Mouse (Mus musculus): Measurements from ENCODE around the gene Creb5. TPM values are rescaled to one million over a fixed set of nuclear protein-coding genes. Genes with fewer than 3 reads are reported as not detected.
A peak's percentile ranks its signal among the peaks of the same experiment; 100 is the strongest.

Gene Creb5
- 0.28 and 0.32 TPM in 2 replicates for polyA plus RNA-seq (2015; fragmentation: Nextera tagmentation; extraction: Ambion mirVana)

DNA sequence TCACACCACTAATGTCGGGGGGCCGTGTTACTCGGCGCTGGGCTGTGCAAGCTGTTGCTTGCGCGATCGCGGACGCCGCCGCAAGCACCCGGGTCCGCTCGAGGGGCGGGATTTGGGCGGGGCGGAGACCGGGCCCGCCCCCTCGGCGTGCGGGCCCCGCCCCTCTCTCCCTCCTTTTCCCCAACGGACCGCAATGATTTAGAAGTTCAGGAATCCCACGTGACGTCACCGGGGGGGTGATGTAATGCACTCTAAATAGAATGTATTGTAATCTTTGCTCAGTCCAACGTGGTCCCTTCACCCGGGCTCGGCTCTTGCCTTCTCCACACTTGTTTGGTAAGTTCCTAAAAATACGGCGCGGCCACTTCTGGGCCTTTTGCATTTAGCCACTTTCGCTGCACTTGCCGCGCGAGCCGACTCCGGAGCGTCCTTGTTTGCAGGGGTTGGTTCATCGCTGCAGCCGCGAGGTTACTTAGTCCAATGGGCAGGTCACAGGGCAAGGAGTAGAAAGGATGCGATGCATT is at the start of gene Creb5:
Creb5 (plus strand) TSS at position 233 of the 524 bp plus-strand sequence.
- WGBS (ENCODE audit: insufficient replicate concordance): under 1% methylated on average over 45 of the region's 45 CpGs
- Histone ChIP-seq H3K4me3 (replicated peaks) (peak within 1 kb of the TSS; percentile 46), H3K9ac (no peak within 1 kb of the TSS), H3K36me3 (no peaks in the 10 kb centered on the region), H3K9me3 (replicated peaks) (no peaks in the 10 kb centered on the region), H3K4me2 (peak within 1 kb of the TSS; percentile 65), H3K4me1 (replicated peaks) (peaks cover 12% of the 10 kb centered on the region), H3K27ac (no peak within 1 kb of the TSS), H3K27me3 (peaks cover 84% of the 10 kb centered on the region)
- DNase-seq (peak; percentile 11), ATAC-seq (ENCODE audit: low read depth) (peak; percentile 45; the same call in 1 of the 2 replicates)

- Histone ChIP-seq H3K4me1 (replicated peaks) (no peaks in the 10 kb centered on the region), H3K4me2 (no peak overlapping the region), H3K27ac (no peak overlapping the region), H3K36me3 (no peaks in the 10 kb centered on the region), H3K9ac (no peak overlapping the region), H3K9me3 (replicated peaks) (no peaks in the 10 kb centered on the region), H3K27me3 (no peaks in the 10 kb centered on the region), H3K4me3 (replicated peaks) (no peak overlapping the region)
- DNase-seq (no peak), ATAC-seq (ENCODE audit: low read depth) (no peak)
- WGBS (ENCODE audit: insufficient replicate concordance): 72% methylated on average over 3 of the region's 3 CpGs
These were observed 27.2 kb upstream of the Creb5 start for GRCm38 (mm10) chr6:53259841-53260240.

DNA sequence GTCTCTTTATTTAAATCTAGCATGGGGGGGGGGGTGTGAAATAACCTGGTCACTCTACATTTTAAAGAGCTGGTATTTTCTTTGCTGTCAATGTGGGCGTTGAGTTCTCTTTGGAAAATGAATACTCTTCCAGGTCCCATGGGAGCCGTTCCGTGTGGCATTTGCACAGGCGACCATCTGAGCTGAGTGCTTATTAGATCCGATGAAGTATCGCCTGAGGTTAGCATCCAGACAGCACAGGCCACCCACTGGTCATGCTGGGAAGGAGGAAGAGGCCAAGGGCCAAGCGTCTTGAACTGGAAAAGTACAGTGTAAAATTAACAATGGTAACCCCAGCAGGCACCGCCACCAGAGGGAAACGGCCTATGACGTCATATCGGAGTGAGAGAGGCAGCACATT is 24.7 kb upstream of the Creb5 start:
- no peak overlapping the region for H3K9ac ChIP-seq
- H3K4me3 ChIP-seq (replicated peaks): no peak overlapping the region
- no peaks in the 10 kb centered on the region for H3K4me1 ChIP-seq (replicated peaks)
- ATAC-seq (ENCODE audit: low read depth) (no peak), DNase-seq (no peak)
- no peaks in the 10 kb centered on the region for H3K27me3 ChIP-seq
- H3K4me2 ChIP-seq: no peak overlapping the region
- H3K27ac ChIP-seq: no peak overlapping the region
- 68% methylated on average over 11 of the region's 11 CpGs for WGBS (ENCODE audit: insufficient replicate concordance)
- no peaks in the 10 kb centered on the region for H3K9me3 ChIP-seq (replicated peaks)
- no peaks in the 10 kb centered on the region for H3K36me3 ChIP-seq

- H3K4me1 ChIP-seq (replicated peaks): no peaks in the 10 kb centered on the region
- ATAC-seq (ENCODE audit: low read depth) (no peak), DNase-seq (no peak)
- no peak overlapping the region for H3K4me3 ChIP-seq (replicated peaks)
- no peaks in the 10 kb centered on the region for H3K36me3 ChIP-seq
- H3K9ac ChIP-seq: no peak overlapping the region
- no peak overlapping the region for H3K27ac ChIP-seq
- H3K9me3 ChIP-seq (replicated peaks): no peaks in the 10 kb centered on the region
- 0 out of 2 replicates have a peak, but pooled peaks cover 6% of the 10 kb centered on the region for H3K27me3 ChIP-seq
- WGBS (ENCODE audit: insufficient replicate concordance): 21% methylated on average over 7 of the region's 7 CpGs
- H3K4me2 ChIP-seq: no peak overlapping the region
These were observed 20.0 kb upstream of the Creb5 start for GRCm38 (mm10) chr6:53267036-53267435.

GRCm38 (mm10) chr6:53267732-53268505 is 19.2 kb upstream of the Creb5 start:
- DNase-seq (no peak), ATAC-seq (ENCODE audit: low read depth) (no peak)
- 49% methylated on average over 12 of the region's 12 CpGs for WGBS (ENCODE audit: insufficient replicate concordance)
- no peak overlapping the region for H3K4me2 ChIP-seq
- H3K27ac ChIP-seq: no peak overlapping the region
- no peaks in the 10 kb centered on the region for H3K36me3 ChIP-seq
- no peaks in the 10 kb centered on the region for H3K4me1 ChIP-seq (replicated peaks)
- no peak overlapping the region for H3K9ac ChIP-seq
- H3K27me3 ChIP-seq: 0 out of 2 replicates have a peak, but pooled peaks cover 6% of the 10 kb centered on the region
- no peaks in the 10 kb centered on the region for H3K9me3 ChIP-seq (replicated peaks)
- no peak overlapping the region for H3K4me3 ChIP-seq (replicated peaks)

DNA sequence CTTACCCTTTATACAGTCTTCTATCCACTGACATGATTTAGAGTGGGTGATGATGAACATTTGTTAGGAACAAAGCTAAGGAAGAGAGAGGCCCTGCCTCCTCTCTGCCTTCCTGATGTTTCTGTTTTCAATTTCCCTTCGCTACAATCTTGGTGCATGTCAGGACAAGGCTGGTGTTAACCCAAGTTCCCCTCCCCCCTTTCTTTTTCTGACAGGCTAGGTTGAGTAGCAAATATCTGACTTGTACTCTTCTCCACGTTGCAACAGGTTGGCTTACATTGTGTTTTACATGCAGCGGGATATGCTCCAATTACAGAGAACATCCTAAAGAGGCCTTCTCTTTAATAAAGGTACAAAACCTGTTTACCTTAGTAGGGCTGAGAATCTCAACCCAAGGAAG is 15.9 kb upstream of the Creb5 start:
- DNase-seq (no peak), ATAC-seq (ENCODE audit: low read depth) (no peak)
- no peak overlapping the region for H3K4me3 ChIP-seq (replicated peaks)
- no peak overlapping the region for H3K9ac ChIP-seq
- no peaks in the 10 kb centered on the region for H3K4me1 ChIP-seq (replicated peaks)
- no peaks in the 10 kb centered on the region for H3K9me3 ChIP-seq (replicated peaks)
- H3K27ac ChIP-seq: no peak overlapping the region
- no peak overlapping the region for H3K4me2 ChIP-seq
- no peaks in the 10 kb centered on the region for H3K36me3 ChIP-seq
- 0 out of 2 replicates have a peak, but pooled peaks cover 6% of the 10 kb centered on the region for H3K27me3 ChIP-seq
- 49% methylated on average over 3 of the region's 3 CpGs for WGBS (ENCODE audit: insufficient replicate concordance)

DNA sequence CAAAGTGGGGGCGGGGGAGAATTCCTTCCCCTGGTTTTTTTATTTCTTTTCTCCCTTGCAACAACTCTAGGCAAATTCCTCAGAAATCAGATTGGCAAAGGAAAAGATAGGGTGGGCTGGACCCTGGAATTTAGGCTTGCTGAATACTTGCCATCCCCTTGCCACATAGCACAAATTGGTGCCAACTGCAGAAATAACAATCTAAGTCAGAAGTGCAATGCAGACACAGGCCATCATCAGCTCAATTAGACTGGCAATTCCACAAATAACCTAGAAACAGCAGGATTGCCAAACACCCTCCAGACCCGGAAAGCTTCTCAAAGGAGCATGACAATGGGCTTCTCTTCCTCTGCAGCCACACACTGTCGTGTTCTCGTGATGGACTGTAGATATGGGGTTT is 15.4 kb upstream of the Creb5 start:
- 34% methylated on average over 4 of the region's 4 CpGs for WGBS (ENCODE audit: insufficient replicate concordance)
- no peaks in the 10 kb centered on the region for H3K9me3 ChIP-seq (replicated peaks)
- no peak for ATAC-seq (ENCODE audit: low read depth)

DNA sequence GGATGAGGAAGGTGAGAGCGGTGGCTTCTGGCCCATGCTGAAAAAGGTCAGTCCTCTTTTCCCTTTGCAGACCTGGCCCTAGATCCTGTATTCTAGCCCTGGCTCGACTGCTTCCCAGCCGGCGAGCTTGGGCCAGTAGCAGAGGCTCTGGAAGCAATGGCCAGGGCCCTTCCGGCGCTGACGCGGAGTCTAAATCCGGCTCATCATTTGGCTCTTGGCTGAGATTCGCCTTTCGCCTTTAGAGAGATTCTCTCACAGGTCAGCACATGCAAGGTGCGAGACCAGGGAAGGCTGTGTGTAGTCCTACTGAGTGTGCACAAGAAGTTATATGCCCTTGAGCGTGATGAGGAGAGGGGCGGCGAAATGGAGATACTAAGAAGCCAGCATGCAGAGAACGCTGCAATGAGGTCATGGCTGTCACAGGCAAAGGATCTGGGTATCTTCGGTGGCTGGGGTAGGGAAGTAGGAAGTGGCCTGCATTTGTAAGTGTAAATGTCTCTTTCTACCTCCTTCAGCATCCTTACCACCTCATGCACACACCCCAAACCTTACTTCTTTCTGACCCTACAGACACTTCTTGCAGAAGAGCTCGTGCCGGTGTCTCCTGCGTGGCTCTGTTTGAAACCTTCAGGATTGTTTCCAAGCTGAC is 557 bp upstream of the Creb5 start:
- WGBS (ENCODE audit: insufficient replicate concordance): 3% methylated on average over 20 of the region's 20 CpGs
- H3K27ac ChIP-seq: no peak overlapping the region
- H3K4me2 ChIP-seq: peak overlapping the region; percentile 65
- H3K27me3 ChIP-seq: peaks cover 78% of the 10 kb centered on the region
- peak overlapping the region; percentile 46 for H3K4me3 ChIP-seq (replicated peaks)
- ATAC-seq (ENCODE audit: low read depth) (peak; percentile 15; the same call in 1 of the 2 replicates), DNase-seq (no peak)
- peaks cover 12% of the 10 kb centered on the region for H3K4me1 ChIP-seq (replicated peaks)
- H3K9ac ChIP-seq: no peak overlapping the region
- H3K36me3 ChIP-seq: no peaks in the 10 kb centered on the region
- no peaks in the 10 kb centered on the region for H3K9me3 ChIP-seq (replicated peaks)

More for the DNA sequence above, 15.4 kb upstream of the Creb5 start:
- H3K27ac ChIP-seq: no peak overlapping the region
- no peak for DNase-seq
- no peaks in the 10 kb centered on the region for H3K4me1 ChIP-seq (replicated peaks)
- H3K27me3 ChIP-seq: 0 out of 2 replicates have a peak, but pooled peaks cover 6% of the 10 kb centered on the region
- no peak overlapping the region for H3K4me2 ChIP-seq
- no peak overlapping the region for H3K9ac ChIP-seq
- H3K4me3 ChIP-seq (replicated peaks): no peak overlapping the region
- no peaks in the 10 kb centered on the region for H3K36me3 ChIP-seq

- Histone ChIP-seq H3K27ac (no peak overlapping the region), H3K27me3 (peaks cover 84% of the 10 kb centered on the region), H3K36me3 (no peaks in the 10 kb centered on the region), H3K9me3 (replicated peaks) (no peaks in the 10 kb centered on the region), H3K4me1 (replicated peaks) (peaks cover 12% of the 10 kb centered on the region), H3K9ac (no peak overlapping the region), H3K4me2 (peak overlapping the region; percentile 65), H3K4me3 (replicated peaks) (peak overlapping the region; percentile 46)
- no peak for DNase-seq
- under 1% methylated on average over 63 of the region's 63 CpGs for WGBS (ENCODE audit: insufficient replicate concordance)
- no peak for ATAC-seq (ENCODE audit: low read depth)
These were observed 702 bp downstream of the Creb5 start for GRCm38 (mm10) chr6:53287562-53288381.

DNA sequence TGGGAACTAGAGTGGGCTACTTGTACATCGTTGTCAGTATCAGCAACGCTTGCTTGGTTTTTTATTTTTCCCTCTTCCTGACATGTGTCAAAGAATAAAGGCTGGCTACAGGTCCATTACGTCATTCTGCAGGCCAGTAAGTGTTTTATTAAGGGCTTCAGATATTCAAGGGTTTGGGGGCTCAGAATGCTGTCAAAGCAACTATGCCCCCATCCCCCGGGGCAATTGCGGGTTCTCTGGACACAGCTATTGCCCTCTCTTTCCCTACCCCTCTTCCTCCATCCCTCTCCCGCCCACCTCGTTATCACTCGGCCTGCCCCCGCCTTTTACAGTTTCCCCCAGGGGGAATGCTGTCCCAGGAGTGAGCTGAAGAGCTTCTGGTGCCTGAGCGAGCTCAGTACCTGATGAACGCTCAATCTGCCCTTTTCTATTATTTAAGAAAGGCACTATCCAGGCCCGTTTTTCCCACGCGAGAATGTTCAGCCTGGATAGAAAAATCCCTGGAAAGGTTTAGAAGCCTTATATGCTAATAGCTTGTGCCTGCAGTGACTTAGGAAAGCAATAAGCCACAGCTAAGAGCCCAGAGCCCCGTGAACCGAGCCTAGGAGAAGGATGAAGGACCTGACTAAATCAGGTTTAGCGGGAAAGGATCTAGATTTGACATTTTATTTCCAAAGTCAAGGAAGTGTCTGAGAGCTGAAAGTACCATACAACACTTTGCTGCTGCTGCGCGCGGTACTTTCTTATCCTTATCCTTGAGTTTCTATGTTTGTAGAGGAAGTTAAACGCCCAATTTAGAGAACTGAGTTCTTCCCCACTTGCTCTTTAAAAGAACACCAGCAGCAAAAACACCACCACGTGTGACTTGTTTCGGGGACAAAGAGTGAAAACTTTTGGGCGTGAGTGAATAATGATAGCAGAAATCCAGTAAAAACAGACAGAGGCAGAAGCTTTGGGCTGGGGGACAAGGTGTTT is 1.8 kb downstream of the Creb5 start:
- no peak overlapping the region for H3K9ac ChIP-seq
- no peaks in the 10 kb centered on the region for H3K9me3 ChIP-seq (replicated peaks)
- no peaks in the 10 kb centered on the region for H3K36me3 ChIP-seq
- H3K4me3 ChIP-seq (replicated peaks): peak overlapping the region; percentile 46; the same call in 1 of the 2 replicates
- no peak for DNase-seq
- H3K4me1 ChIP-seq (replicated peaks): peaks cover 12% of the 10 kb centered on the region
- peaks cover 79% of the 10 kb centered on the region for H3K27me3 ChIP-seq
- H3K27ac ChIP-seq: no peak overlapping the region
- no peak overlapping the region; the same call in 1 of the 2 replicates for H3K4me2 ChIP-seq
- WGBS (ENCODE audit: insufficient replicate concordance): 3% methylated on average over 24 of the region's 24 CpGs
- ATAC-seq (ENCODE audit: low read depth): no peak

Measured in liver, embryonic 13.5 days (tissue).